Mouse (Mus musculus) spleen, postnatal 36 days (tissue): ENCODE data around the gene Hist1h2be.
A peak's percentile ranks its signal among the peaks of the same experiment; 100 is the strongest.

ENCODE experiments used
- DNase-seq, 2 experiments: peaks; one replicate each; pipeline ENCODE4 v3.0.0; 2022; ENCODE audit warnings: low spot score in 2 of 2, mixed read lengths in 1 of 2

Hist1h2be gene

GRCm38 (mm10) chr13:23620733-23621531 lies at the start of gene Hist1h2be:
Gene Hist1h2be (minus strand): TSS chr13:23621124.
- DNase-seq = peak; percentile 79 to 87

GRCm38 (mm10) chr13:23662536-23662935 lies 41.6 kb upstream of the Hist1h2be start:
- DNase-seq = no peak

- DNase-seq = no peak
These were observed 38.9 kb upstream of the Hist1h2be start for GRCm38 (mm10) chr13:23659636-23660366.

GRCm38 (mm10) chr13:23630653-23631052 lies 9.7 kb upstream of the Hist1h2be start:
- DNase-seq = peak in 1 of 2 experiments; percentile 12

DNA sequence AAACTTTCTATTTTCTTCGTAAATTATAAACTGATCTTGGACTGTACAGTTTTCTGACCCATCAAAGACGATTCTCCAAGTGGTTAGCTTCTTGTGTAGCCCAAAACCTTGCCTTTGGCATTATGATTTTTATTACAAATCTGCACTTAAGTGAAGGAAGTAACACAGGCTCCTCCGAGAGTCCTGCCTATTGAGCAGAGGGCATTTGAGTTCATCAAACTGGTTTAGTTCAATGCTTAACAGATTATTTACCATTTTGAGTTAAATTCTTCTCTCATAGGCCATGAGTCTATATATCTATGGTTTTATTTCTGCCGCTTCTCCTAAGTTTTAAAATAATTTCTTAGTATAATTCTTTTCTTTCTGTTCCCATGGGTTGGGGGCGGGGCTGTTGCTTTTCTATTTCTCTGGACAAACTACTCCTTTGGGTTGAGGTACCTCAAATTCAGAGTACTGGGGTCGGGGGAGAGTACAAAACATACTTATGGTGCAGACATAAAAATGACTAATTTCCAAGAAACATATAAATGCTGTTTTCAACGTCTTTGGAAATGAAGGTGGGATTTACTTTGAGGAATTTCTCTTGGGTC lies 2.0 kb upstream of the Hist1h2be start:
- DNase-seq = peak in 1 of 2 experiments; percentile 22

GRCm38 (mm10) chr13:23622175-23622671 lies 1.3 kb upstream of the Hist1h2be start, which contains the start of gene Hist1h1e:
Gene Hist1h1e (minus strand): TSS chr13:23622558.
- DNase-seq = peak; percentile 88 to 90

GRCm38 (mm10) chr13:23621532-23622174 lies 729 bp upstream of the Hist1h2be start:
- peak; percentile 87 for DNase-seq

DNA sequence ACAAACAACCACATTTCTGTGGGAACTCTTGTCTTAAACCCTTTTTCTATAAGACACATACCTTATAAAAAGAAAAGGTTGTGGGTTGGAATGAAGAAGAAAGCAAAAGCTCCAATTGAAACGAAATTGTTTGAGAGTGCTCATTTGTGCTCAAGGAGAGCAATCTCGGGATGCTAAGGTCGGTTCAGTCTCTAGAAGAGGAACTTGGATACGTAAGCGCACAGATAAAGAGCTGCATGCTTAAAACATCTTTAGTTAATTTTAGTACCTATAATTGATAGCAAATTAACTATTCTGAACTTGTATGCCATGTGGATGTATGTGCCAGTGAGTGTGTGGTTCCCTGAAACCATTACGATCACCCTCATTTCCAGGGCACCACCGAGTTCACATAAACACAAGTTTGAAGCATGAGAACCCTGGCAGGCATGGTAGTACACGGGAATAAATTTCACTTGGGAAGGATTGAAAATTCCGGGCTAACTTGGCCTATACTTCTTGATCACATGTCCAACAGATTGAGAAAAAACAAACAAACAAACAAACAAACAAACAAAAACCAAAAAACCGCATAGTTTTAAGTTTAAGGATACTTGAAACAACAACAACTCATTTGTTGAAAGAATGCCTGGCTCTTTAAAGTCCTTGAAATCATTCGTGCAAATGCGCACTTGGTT lies 730 bp downstream of the Hist1h2be start:
- no peak for DNase-seq

DNA sequence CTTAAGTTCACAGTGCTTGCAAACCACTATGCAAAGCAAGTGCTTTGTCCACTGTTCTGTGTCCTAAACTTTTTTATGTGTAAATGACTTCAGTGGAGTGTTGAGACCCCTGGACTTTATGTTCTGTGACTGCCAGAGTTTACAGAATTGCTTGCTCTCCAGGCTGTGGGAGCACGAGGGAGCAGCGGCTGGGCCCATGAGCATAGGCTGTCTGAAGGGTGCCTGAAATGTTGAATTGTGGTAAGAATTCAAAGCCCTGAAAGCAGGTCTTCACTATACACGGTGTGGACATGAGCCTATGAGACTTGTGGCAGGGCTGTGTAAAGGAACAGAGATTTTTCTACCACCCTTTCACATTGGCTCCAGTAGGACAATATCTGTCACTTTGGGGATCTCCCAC lies 9.3 kb downstream of the Hist1h2be start:
- DNase-seq = no peak

GRCm38 (mm10) chr13:23610393-23610792 lies 10.5 kb downstream of the Hist1h2be start:
- DNase-seq = no peak

DNA sequence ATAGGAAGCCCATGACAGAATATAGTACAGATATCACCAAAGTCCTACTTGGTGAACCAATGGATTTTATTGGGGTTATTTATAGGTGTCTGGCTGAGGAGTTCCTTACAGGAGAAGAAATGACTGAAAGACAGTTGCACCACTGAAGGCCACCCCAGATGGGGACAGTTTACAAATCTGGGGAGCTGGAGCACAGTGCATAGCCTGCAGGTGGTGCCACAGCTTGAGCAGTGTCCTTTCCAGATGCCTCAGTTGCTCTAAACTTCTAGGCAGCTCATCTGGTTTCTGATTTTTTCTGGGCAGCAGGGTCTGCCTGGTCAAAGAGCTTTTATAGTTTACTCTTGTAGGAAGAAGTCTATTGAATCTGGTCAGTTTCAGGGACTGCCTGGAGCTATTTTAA lies 11.1 kb downstream of the Hist1h2be start:
- no peak for DNase-seq

- DNase-seq = peak in 1 of 2 experiments; percentile 41
These were observed 11.7 kb downstream of the Hist1h2be start for GRCm38 (mm10) chr13:23609209-23609608.

DNA sequence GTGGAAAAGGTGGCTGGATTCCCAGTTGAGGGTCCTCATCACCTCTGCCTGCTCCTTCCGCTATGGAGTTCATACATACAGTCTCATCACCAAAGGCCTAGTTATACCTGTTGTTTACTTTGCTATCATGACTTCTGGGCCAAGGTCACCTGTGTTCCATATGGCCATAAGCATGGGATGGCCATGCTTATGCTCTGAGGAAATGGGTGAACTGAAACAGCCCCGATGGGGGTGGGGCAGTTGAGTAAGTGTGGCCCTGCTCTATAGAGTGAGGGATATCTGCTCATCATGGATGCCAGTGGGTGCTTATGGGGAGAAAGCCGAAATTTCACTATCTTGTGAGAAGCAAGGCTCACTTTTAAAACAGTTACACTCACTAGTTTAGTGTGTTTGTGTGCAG lies 15.9 kb downstream of the Hist1h2be start:
- no peak for DNase-seq

DNA sequence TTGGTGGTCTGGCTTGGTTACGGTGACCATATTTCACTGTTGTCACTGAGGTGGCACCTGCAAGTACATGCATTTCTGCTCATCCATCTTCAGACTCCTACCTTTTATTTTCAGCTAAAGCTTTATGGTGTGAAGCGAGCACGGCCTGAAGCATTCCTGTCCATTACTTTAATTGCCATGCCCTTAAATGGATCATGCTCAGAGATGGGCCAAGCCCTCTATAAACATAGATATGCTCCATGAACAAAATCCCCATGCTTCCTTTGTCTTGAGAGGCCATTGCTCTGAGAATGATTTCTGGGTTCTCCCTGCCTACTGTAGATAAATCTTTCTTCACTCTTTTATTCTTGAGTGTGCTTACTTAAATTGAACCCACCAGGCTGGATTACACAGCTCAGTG lies 16.5 kb downstream of the Hist1h2be start:
- no peak for DNase-seq

DNA sequence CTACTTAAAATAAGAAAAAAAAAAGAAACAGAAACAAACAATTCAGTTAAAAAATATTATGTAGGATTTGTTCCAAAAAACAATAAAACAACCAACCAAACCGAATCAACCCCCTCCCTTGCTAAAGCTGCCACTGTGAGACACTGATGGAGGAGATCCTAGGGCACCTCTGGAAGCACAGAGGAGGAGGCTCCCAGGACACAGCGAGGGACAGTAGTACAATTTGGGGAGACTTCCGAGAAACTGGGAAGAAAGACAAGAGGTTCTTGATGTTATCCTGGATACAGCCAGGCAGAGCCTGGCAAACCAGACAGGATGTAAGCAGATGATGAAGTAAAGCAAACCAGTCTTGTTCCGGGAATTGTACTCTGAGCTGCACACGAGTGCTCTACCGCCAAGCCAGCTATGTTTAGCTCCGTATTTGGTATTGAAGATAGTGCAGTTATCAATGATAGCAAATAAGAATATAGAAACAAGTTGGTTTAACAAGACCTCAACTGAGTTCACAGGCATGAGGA lies 17.7 kb downstream of the Hist1h2be start:
- no peak for DNase-seq

DNA sequence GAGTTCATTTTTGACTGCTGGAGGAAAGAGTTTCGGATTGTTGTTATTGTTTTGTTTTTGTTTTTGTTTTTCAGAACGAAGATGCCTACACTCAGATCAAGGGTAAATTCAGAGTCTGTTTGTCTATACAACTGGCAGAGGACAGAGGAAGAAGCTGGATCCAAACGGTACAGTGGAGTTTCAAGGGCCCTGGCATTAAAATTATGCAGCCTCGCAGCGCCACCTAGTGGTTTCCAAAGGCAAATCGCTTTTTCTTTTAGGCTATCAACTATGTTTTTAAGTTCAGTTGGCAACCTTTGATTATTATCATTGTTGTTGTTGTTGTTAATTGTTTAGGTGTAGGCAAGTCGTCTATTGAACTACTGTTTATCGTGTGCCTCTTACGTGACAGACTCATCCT lies 23.0 kb downstream of the Hist1h2be start:
- DNase-seq = peak; percentile 64 to 77

- peak; percentile 31 to 61 for DNase-seq
These were observed 25.1 kb downstream of the Hist1h2be start for GRCm38 (mm10) chr13:23595622-23596372.

GRCm38 (mm10) chr13:23595185-23595584 lies 25.7 kb downstream of the Hist1h2be start:
- DNase-seq = no peak

DNA sequence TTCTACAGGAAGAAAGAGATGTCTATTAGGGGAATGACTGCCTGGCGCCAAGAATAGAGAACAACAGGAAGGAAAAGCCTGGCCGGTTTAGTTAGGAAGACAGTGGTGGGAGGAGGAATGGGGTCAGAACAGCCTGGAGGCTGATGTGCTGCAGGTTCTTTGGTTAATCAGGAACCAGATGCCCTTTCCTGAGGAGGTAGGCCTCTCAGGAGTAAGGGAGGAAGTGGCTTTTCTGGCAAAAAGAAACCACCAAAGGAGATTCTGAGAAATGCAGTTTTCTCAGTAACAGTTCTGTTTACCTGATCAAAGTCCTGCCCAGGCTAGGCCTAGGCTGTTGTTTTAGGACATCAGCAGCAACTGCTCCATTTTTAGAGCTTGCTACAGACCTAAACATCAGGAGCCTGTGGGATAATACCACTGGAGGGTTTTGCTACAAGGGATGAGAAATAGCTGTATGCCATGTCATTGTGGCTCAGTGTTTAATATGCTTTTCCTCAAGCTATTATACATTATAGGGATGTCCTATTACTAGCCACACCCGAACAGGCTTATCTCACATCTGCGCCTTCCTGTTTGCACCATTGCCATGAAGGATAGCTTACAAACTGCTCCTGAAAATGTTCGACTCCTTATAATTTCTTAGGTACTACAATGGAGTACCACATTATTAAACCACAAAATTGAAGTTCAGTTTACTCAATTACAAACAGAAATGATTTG lies 27.7 kb downstream of the Hist1h2be start:
- DNase-seq = no peak

GRCm38 (mm10) chr13:23592614-23593013 lies 28.3 kb downstream of the Hist1h2be start:
- no peak for DNase-seq
